Mouse (Mus musculus) CH12.LX (cell line): ENCODE data around the gene Ell2. TPM values are rescaled to one million over a fixed set of nuclear protein-coding genes. Genes with fewer than 3 reads are reported as not detected.

Experiments used
- polyA plus RNA-seq: library from polyadenylated mRNA; unstranded; fragments of >175 nt; gene quantifications from 2 replicates; pipeline ENCODE4 v1.2.1, GENCODE M21; 2012; ENCODE audit warnings: low read depth; ENCODE audit not compliant: insufficient read length
- total RNA-seq, 2 experiments: library from RNA; depleted of rRNA; stranded (reverse); fragments of 300-350 nt in 1 of 2; fragments of >200 nt in 1 of 2; gene quantifications; 2 replicates each; pipeline ENCODE4 v1.2.3; 2012 to 2014

Ell2 gene
- total and polyA plus RNA-seq, 3 experiments: 44.4 to 123 (median 50.9) TPM

Other genes starting within 250 kb of the Ell2 start
- 21.2 and 26.2 TPM in 2 replicates for gene Glrx, start 133.1 kb downstream of the Ell2 start, total RNA-seq (2012; rRNA removed)
- 62.8 and 65.5 TPM in 2 replicates for gene Glrx, start 133.1 kb downstream of the Ell2 start, total RNA-seq (2014; rRNA removed)
- 48.0 and 53.3 TPM in 2 replicates for gene Glrx, start 133.1 kb downstream of the Ell2 start, polyA plus RNA-seq
- 3.6 and 3.9 TPM in 2 replicates for gene Rhobtb3, start 237.2 kb downstream of the Ell2 start, total RNA-seq (2012; rRNA removed)
- gene Rhobtb3, start 237.2 kb downstream of the Ell2 start, total RNA-seq (2014; rRNA removed): 3.4 and 4.2 TPM in 2 replicates
- 1.6 and 2.0 TPM in 2 replicates for gene Rhobtb3, start 237.2 kb downstream of the Ell2 start, polyA plus RNA-seq